ENCODE assay signal across 23 mouse cellular contexts in genomic region chr14:100239874-100240273, GRCm38 (mm10). TPM values are rescaled to one million over a fixed set of nuclear protein-coding genes. Genes with fewer than 3 reads are reported as not detected.
DNase-seq lines count a peak whose midpoint lies in the region; ATAC-seq and TF ChIP-seq lines count a peak whose summit lies in the region.
"Had no signal": no experiment of that assay in that cellular context is flagged by ENCODE, and none has a peak within 500 bp of the region (broad histone marks: within the 10 kb centered on the region; RNA-seq: fewer than 3 reads in every experiment).

No protein-coding gene starts in this region.

- H3K9ac ChIP-seq in lung, embryonic 14.5 days: no peak overlapping the region
- H3K9ac ChIP-seq in midbrain, embryonic 11.5 days (ENCODE audit: low read length): no peak overlapping the region
- peak overlapping the region; percentile 74 for H3K9ac ChIP-seq in CH12.LX (ENCODE audit: insufficient read depth, low read depth)

- peak; percentile 18 for DNase-seq in lung, embryonic 14.5 days
- DNase-seq in lung, postnatal 14 days: no peak
- peak; percentile 33 for DNase-seq in midbrain, embryonic 11.5 days (ENCODE audit: low spot score, missing footprints)
- no peak for DNase-seq in midbrain, embryonic 10.5 days (ENCODE audit: low spot score)
- peak; percentile 53 for DNase-seq in CH12.LX (ENCODE audit: extremely low read depth)
- DNase-seq in Muller cell, postnatal 12 days (ENCODE audit: inconsistent ontology term): peak; percentile 51
- DNase-seq in embryo, embryonic 9.5 days (ENCODE audit: extremely low spot score): no peak
- no peak for DNase-seq in heart, adult 11 months
- DNase-seq: adrenal gland, adult 2 months; adrenal gland, adult 8-10 months; adrenal gland, postnatal 10 days; adrenal gland, postnatal 14 days; adrenal gland, postnatal 25 days; adrenal gland, postnatal 36 days; B cell, adult 2 months; cerebellum, adult 11 months; cerebellum, adult 11-12 months; cerebellum, adult 18-20 months; cerebellum, adult 2 months had no signal

- H3K4me2 ChIP-seq in lung, embryonic 14.5 days: no peak overlapping the region
- H3K4me2 ChIP-seq in midbrain, embryonic 11.5 days: no peak overlapping the region
- peak overlapping the region; percentile 97 for H3K4me2 ChIP-seq in CH12.LX (ENCODE audit: insufficient read depth, low read depth, poor library complexity, severe bottlenecking)

- no peak; the same call in 1 of the 2 replicates for TF ChIP-seq RAD21 in CH12.LX (IDR thresholded peaks at IDR 0.05; ENCODE audit: low read depth, low read length)

- TF ChIP-seq EP300 in CH12.LX (IDR thresholded peaks at IDR 0.05; ENCODE audit: low read length): peak; percentile 65; the same call in 1 of the 2 replicates

- no peak overlapping the region for H3K27ac ChIP-seq in lung, embryonic 14.5 days (ENCODE audit: low read depth)
- H3K27ac ChIP-seq in midbrain, embryonic 11.5 days (ENCODE audit: low read depth, low read length): no peak overlapping the region
- no peak overlapping the region for H3K27ac ChIP-seq in midbrain, embryonic 10.5 days (replicated peaks)
- peak overlapping the region; percentile 9; the same call in 1 of the 2 replicates for H3K27ac ChIP-seq in CH12.LX (ENCODE audit: insufficient read depth, low read depth)

- no peaks in the 10 kb centered on the region for H3K27me3 ChIP-seq in lung, embryonic 14.5 days (ENCODE audit: insufficient read depth, low read length)
- no peaks in the 10 kb centered on the region for H3K27me3 ChIP-seq in midbrain, embryonic 11.5 days (ENCODE audit: control insufficient read depth, insufficient read depth, low read length)
- no peaks in the 10 kb centered on the region for H3K27me3 ChIP-seq in midbrain, embryonic 10.5 days (ENCODE audit: low read depth, poor library complexity, severe bottlenecking)
- no peaks in the 10 kb centered on the region for H3K27me3 ChIP-seq in CH12.LX (replicated peaks)
- H3K27me3 ChIP-seq: Patski had no signal

- H3K9me3 ChIP-seq in lung, embryonic 14.5 days (ENCODE audit: low read depth, low read length): no peaks in the 10 kb centered on the region
- H3K9me3 ChIP-seq in midbrain, embryonic 11.5 days (ENCODE audit: control insufficient read depth, low read length): no peaks in the 10 kb centered on the region
- no peaks in the 10 kb centered on the region for H3K9me3 ChIP-seq in midbrain, embryonic 10.5 days (replicated peaks)
- H3K9me3 ChIP-seq in CH12.LX (replicated peaks; ENCODE audit: low read length): no peaks in the 10 kb centered on the region

- no peak for TF ChIP-seq CTCF in lung, embryonic 14.5 days (IDR thresholded peaks at IDR 0.05; ENCODE audit: low read depth)
- TF ChIP-seq CTCF in CH12.LX (conservative IDR thresholded peaks at IDR 0.05 in 1 of 2, IDR thresholded peaks at IDR 0.05 in 1 of 2; ENCODE audit: low read depth in 2 of 2, low read length in 2 of 2): no peak

- peaks cover 6% of the 10 kb centered on the region; the same call in 1 of the 2 replicates for H3K4me1 ChIP-seq in lung, embryonic 14.5 days (ENCODE audit: insufficient read depth)
- no peaks in the 10 kb centered on the region for H3K4me1 ChIP-seq in midbrain, embryonic 11.5 days (ENCODE audit: control insufficient read depth, insufficient read depth, low read length)
- H3K4me1 ChIP-seq in midbrain, embryonic 10.5 days: peaks cover 10% of the 10 kb centered on the region
- H3K4me1 ChIP-seq in CH12.LX (ENCODE audit: control insufficient read depth in 1 of 2, insufficient read depth in 2 of 2): peaks cover 24 to 64% of the 10 kb centered on the region in 2 experiments

- ATAC-seq in lung, embryonic 14.5 days (ENCODE audit: insufficient read depth): no peak
- no peak for ATAC-seq in midbrain, embryonic 11.5 days (ENCODE audit: low FRiP score)
- ATAC-seq: activated CD4-positive, CD25-positive, alpha-beta regulatory T cell, adult 4 months; CD4-positive, CD25-positive, alpha-beta regulatory T cell, adult 4 months; Patski had no signal

- H3K79me2 ChIP-seq in CH12.LX (replicated peaks; ENCODE audit: control insufficient read depth, extremely low read depth, insufficient read depth, poor library complexity, severe bottlenecking): no peaks in the 10 kb centered on the region

- no peak for TF ChIP-seq POLR2A in CH12.LX (IDR thresholded peaks at IDR 0.05; ENCODE audit: low read depth, low read length)

- WGBS in lung, embryonic 14.5 days: 49% methylated on average over 4 of the region's 4 CpGs
- 97% methylated on average over 4 of the region's 4 CpGs for WGBS in midbrain, embryonic 11.5 days
- 92% methylated on average over 4 of the region's 4 CpGs for WGBS in midbrain, embryonic 10.5 days

- in situ Hi-C loops in CH12.LX (cut with MboI; ENCODE audit: low pct_ligation_motif_present, low pct_unique_long_range_greater_than_20kb, low sequenced_read_pairs): no loop called here

- no peaks in the 10 kb centered on the region for H3K36me3 ChIP-seq in lung, embryonic 14.5 days (ENCODE audit: insufficient read depth)
- H3K36me3 ChIP-seq in midbrain, embryonic 11.5 days (ENCODE audit: control insufficient read depth, insufficient read depth, low read length): no peaks in the 10 kb centered on the region
- H3K36me3 ChIP-seq in midbrain, embryonic 10.5 days: no peaks in the 10 kb centered on the region
- peaks cover 0 to 1% of the 10 kb centered on the region in 2 experiments for H3K36me3 ChIP-seq in CH12.LX (replicated peaks in 1 of 2; ENCODE audit: control insufficient read depth in 1 of 2, insufficient read depth in 1 of 2, low read length in 1 of 2)
- H3K36me3 ChIP-seq: G1E had no signal

- dilution Hi-C loops in CH12.LX (cut with MboI; ENCODE audit: extremely low pct_ligation_motif_present, extremely low pct_unique_long_range_greater_than_20kb, low sequenced_read_pairs): no loop called here

- no peak overlapping the region for H3K4me3 ChIP-seq in lung, embryonic 14.5 days (ENCODE audit: low read depth, low read length)
- H3K4me3 ChIP-seq in midbrain, embryonic 11.5 days (ENCODE audit: low read depth, low read length): no peak overlapping the region
- H3K4me3 ChIP-seq in midbrain, embryonic 10.5 days: no peak overlapping the region
- H3K4me3 ChIP-seq in CH12.LX (replicated peaks in 1 of 3; ENCODE audit: low read depth in 2 of 3, low read length in 2 of 3, poor library complexity in 1 of 3): no peak overlapping the region

TF ChIP-seq in CH12.LX, 34 proteins besides CTCF, POLR2A, EP300 and RAD21 (continues in another document):
- TF ChIP-seq POLR2AphosphoS2 (IDR thresholded peaks at IDR 0.05; ENCODE audit: low read depth, low read length) (no peak), JUN (IDR thresholded peaks at IDR 0.05; ENCODE audit: insufficient read depth, low read depth, low read length) (no peak; the same call in 1 of the 2 replicates), ETS1 (conservative IDR thresholded peaks at IDR 0.05; ENCODE audit: low read depth, low read length) (peak; percentile 62), RCOR1 (conservative IDR thresholded peaks at IDR 0.05; ENCODE audit: low read depth, low read length) (no peak), MAFK (IDR thresholded peaks at IDR 0.05; ENCODE audit: insufficient replicate concordance, low read length) (no peak), PAX5 (IDR thresholded peaks at IDR 0.05; ENCODE audit: low read length) (no peak), MAX (IDR thresholded peaks at IDR 0.05; ENCODE audit: low read length) (no peak), ZKSCAN1 (IDR thresholded peaks at IDR 0.05; ENCODE audit: borderline replicate concordance, low read depth, low read length) (no peak), TBP (conservative IDR thresholded peaks at IDR 0.05; ENCODE audit: low read depth, low read length) (no peak), ZNF384 (IDR thresholded peaks at IDR 0.05; ENCODE audit: low read depth, low read length) (peak; percentile 92), MXI1 (IDR thresholded peaks at IDR 0.05; ENCODE audit: low read depth, low read length) (no peak), SMC3 (IDR thresholded peaks at IDR 0.05; ENCODE audit: low read depth, low read length) (no peak), IRF4 (IDR thresholded peaks at IDR 0.05; ENCODE audit: low read depth, low read length) (peak; percentile 61), CHD2 (IDR thresholded peaks at IDR 0.05; ENCODE audit: low read length) (no peak), E2F4 (IDR thresholded peaks at IDR 0.05; ENCODE audit: insufficient replicate concordance, low read depth, low read length) (no peak), HCFC1 (IDR thresholded peaks at IDR 0.05; ENCODE audit: low read depth, low read length) (no peak), ZMIZ1 (IDR thresholded peaks at IDR 0.05; ENCODE audit: low read depth, low read length) (no peak), MEF2A (IDR thresholded peaks at IDR 0.05; ENCODE audit: borderline replicate concordance, low read depth, low read length) (peak; percentile 66; the same call in 1 of the 2 replicates), NELFE (IDR thresholded peaks at IDR 0.05; ENCODE audit: low read depth, low read length) (no peak), NRF1 (IDR thresholded peaks at IDR 0.05; ENCODE audit: low read depth, low read length) (no peak), TCF12 (IDR thresholded peaks at IDR 0.05; ENCODE audit: low read depth, low read length) (peak; percentile 57), KAT2A (IDR thresholded peaks at IDR 0.05; ENCODE audit: insufficient replicate concordance, low read length) (no peak), ZC3H11A (IDR thresholded peaks at IDR 0.05; ENCODE audit: low read depth, low read length) (no peak), MAZ (IDR thresholded peaks at IDR 0.05; ENCODE audit: low read depth, low read length) (no peak), MYC (IDR thresholded peaks at IDR 0.05; ENCODE audit: low read depth, low read length) (no peak), ELF1 (IDR thresholded peaks at IDR 0.05; ENCODE audit: low read depth, low read length) (no peak), SIN3A (IDR thresholded peaks at IDR 0.05; ENCODE audit: low read length) (no peak), USF2 (conservative IDR thresholded peaks at IDR 0.05; ENCODE audit: low read depth, low read length) (no peak), USF1 (IDR thresholded peaks at IDR 0.05; ENCODE audit: low read depth, low read length) (no peak), CHD1 (IDR thresholded peaks at IDR 0.05; ENCODE audit: low read depth, low read length) (no peak), UBTF (IDR thresholded peaks at IDR 0.05; ENCODE audit: low read depth, low read length) (no peak), GABPA (IDR thresholded peaks at IDR 0.05; ENCODE audit: insufficient replicate concordance, low read depth, low read length) (no peak)

RNA-seq across cellular contexts. Expression of gene Klf12, which starts 44.6 kb away (rescaled TPM):
- polyA plus RNA-seq in lung, embryonic 14.5 days (2014; fragmentation: Nextera tagmentation; extraction: Ambion mirVana): 12.7 and 15.4 TPM in 2 replicates
- 27.7 and 35.8 TPM in 2 replicates for polyA plus RNA-seq in midbrain, embryonic 11.5 days (2014; fragmentation: Nextera tagmentation; extraction: Ambion mirVana)
- 15.8 and 26.7 TPM in 2 replicates for polyA plus RNA-seq in midbrain, embryonic 10.5 days (2016; fragmentation: Nextera tagmentation; extraction: Ambion mirVana)
- total RNA-seq in CH12.LX (2012; rRNA removed) (5.6 and 8.6 TPM in 2 replicates), CH12.LX (2014; rRNA removed) (3.3 TPM in 2 replicates)
- 7.6 and 9.7 TPM in 2 replicates for polyA plus RNA-seq in CH12.LX (2012; ENCODE audit: insufficient read length, low read depth)
- polyA plus RNA-seq: G1E had no signal

Comparison
In these comparisons a context has a peak if more than half of its experiments do, and no peak if none do; other contexts are left out.
1. DNase-seq: peak in lung, embryonic 14.5 days (single experiment), midbrain, embryonic 11.5 days (single experiment), CH12.LX (single experiment) and Muller cell, postnatal 12 days (single experiment); none in lung, postnatal 14 days (single experiment), midbrain, embryonic 10.5 days (single experiment), embryo, embryonic 9.5 days (single experiment) and heart, adult 11 months (single experiment).